Mouse (Mus musculus) mouse trophoblast stem cell (cell line): ENCODE results near the gene Ppm1a.

Experiments used
- in situ Hi-C, 2 experiments: fragments of 300-500 bp; cut with MseI, MboI; formaldehyde crosslinking; loops; 2 replicates in 1 of 2; 3 replicates in 1 of 2; pipeline ENCODE4 v1.15.1; 2025

The Ppm1a gene

DNA sequence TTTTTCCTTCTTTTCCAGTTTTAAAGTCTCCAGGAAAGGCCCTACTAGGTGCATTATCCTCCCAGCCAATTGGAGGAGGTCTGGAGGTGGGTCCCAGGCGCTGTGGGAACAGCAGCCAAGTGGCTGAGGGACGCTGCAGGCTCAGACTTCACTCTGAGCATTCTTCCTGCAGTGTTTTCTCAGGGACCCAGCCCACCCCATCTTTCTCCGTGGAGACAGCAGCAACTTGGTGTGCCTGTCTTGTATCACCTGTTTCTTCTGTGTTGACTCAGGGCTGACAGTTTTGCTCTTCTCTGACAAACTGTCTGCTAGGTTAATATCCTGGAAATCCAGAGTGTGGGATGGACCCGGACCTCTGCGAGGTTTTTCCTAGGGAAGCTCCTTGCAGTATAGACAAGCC lies 68.4 kb downstream of the Ppm1a start:
- in situ Hi-C loops, result no loop called here

DNA sequence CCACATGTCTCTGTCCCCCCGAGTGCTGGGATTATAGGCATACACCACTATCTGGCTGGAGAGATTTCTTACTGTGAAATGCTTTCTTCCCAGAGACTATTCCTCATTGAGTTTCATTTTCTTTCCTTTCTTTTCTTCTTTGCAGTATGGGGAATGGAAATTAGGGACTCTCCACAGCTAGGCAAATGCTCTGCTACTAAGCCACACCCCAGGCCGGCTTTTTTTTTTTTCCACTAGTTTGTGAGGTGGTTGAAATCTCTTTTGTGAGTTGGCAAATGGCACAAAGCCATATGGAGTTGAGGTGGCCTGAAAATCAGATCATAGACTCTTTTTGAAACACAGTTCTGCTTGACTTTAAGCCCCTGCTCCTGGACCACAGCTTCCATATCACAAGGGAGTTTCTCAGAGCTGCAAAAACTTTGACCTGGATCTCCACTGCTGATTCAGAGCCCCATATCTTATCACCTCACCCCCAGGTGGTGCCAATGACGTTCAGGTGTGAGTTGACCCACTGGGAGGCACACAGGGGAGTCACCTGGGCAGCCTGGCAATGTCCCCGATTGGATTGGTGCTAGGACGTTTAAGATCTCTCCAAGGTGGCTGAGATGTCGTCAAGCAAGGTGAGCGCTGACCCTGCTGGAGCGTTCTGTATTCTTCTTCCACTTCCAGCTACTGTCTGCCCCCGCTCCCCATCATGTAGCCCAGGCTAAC lies 71.7 kb downstream of the Ppm1a start:
- in situ Hi-C loops, result no loop called here

DNA sequence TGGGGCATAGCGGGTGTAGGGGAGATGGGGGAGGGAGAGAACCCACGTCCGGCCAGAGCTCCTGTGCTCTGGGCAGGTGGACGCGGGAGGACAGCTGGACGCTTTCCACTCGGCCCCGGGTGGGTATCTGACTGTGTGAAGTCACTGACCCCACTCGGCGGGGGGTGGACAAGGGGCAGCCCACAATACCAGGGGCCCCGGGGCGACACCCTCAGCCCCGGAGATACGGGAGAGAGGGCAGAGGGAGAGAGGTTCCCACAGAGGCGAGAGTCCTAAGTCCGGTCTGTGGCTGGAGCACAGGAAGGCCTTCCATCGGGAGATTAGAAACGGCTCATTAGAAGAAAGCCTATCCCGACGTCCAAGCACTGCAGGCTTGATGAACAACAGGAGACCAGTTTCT lies 72.5 kb downstream of the Ppm1a start:
- in situ Hi-C loops, result no loop called here

DNA sequence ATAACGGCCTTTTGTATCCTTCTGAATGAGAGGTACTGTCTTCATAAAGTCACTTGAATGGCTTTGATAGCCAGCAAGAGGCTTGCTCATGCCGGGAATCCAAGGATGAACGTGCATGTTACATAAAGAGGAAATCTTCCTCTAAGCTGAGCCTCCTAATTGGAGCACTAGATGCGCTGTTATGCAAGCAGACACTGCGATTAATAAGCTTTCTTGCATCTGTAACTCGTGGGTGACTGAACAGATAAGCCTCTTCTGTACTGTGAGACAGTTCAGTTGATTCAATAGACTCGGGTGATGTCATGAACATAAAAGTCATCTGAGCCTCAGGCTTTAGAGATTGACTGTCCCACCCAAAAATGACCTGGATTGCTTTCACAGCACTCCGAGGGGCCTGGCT lies 73.1 kb downstream of the Ppm1a start:
- in situ Hi-C loops, result no loop called here

DNA sequence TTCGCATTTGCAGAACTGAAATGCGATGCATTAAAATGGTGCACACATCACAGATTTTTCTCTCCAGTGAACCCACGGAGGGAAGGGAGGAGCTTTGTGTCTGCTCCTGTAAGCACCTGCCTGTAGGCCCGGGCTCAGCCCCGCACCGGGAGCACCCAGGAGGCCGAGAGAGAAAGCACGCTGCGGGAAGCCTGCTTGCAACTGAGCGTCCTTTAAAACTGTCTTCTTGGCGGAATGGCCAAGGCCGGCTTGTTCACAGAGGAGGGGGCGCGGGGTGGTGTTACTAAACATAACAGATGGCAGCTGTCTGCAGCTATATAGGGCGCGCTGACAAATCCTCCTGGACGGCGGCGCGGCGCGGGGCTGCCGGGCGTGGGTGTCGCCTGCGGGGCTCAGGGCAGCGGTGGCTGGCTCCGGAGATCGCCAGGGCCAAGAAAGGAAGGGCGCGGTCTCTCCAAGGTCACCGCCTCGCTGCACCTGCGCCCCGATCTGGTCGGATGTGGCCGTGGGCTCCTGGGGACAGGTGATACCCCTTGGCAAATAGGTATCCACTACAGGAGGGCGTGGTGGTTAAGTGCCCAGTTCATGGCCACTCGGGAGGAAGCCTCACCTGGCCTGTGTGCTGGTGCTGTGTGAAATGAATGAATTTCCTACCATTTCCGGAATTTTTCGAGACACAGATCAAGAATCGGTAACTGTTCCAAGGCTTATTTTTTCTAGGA lies 74.6 kb downstream of the Ppm1a start:
- in situ Hi-C loops, result no loop called here

DNA sequence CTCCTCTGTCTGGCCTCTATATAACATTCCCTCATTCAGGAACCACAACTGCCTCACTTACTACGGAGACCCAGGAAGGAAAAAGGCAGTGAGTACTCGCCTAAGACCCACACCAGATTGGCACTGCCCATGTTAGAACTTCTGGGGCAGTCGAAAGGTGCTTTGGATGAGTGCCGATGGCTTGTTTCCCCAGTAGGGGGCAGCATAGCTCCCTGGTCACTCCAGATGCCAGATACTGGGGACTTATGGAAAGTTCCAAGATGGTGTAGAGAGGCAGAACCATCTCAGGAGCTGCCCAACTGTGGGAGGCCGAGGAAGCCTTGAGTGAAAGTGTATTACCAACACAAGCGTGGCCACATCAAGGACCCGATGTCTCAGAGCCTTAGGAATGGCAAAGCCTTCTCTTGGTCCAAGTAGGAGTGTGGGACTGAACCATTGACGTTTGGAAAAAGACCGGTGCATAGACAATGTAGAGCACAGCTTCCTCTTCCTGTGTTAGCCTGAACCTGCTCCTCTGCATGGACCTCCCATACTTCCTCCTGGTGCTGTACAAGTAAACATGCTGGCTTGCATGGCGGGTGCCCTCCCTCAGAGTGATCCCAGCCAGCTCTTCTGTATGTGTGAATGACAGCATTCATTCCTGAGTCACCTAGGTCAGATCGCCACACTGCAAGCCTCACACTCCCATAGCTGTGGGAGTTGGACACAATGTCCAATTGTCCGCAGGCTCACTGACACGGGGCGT lies 77.7 kb downstream of the Ppm1a start:
- in situ Hi-C loops, result no loop called here

DNA sequence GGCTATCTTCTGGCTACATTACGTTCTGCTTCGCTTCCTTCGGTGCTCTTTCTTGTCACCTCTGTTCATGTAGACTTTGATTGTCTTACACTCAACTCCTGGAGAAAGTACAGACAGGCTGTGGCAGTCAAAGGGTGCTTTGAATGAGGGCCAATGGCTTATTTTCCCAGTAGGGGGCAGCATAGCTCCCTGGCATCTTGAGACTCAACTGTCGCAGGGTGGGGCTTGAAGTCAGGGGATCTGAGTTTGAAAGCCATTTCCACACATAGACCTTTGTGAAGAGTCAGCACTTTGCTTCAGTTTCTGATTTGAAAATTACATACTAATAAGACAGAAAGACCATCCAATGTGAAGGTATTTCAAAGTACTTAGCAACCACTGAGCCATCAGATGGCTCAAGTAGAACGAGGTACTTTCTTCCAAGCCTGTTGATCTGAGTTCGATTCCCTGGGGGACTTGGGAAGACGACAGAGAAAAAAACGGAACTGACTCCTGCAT lies 78.3 kb downstream of the Ppm1a start:
- in situ Hi-C loops, result no loop called here

DNA sequence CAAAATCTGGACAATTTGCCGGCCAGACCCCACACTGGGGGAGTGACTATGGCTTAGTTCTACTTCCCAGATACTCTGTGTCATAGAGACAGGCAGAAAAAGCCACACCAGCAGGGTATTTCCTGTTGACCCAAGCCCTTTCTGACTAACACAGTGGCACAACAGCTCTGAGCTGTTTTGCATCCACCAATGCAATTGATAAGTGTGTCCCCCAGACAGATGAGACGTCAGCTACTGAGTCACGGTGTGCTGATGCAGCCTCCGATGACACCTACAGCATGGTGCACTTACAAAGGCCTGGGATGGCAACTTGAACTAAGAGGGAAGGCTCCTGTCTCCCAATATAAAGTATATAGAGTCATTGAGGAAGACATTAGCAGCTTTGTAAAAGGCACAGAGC lies 80.0 kb downstream of the Ppm1a start:
- in situ Hi-C loops, result no loop called here

DNA sequence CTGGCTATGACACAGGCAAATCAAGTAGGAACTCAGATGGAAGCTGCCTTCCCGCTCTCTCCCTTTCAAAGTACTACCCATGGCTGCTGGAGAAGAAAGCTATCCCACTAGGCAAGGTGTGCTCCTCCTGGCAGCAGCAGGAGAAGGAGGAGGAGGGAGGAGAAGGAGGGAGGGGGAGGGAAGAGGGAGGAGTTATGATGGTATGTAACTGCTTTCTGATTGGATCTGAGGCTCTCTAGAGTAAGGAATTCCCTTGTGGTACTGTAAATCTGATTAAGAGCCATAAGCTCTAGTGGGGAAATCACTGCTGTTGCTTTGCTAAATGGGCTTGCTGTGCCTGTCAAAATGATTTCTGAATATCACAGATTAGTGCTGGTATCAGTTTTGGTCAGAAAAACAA lies 84.2 kb downstream of the Ppm1a start:
- in situ Hi-C loops, result no loop called here

DNA sequence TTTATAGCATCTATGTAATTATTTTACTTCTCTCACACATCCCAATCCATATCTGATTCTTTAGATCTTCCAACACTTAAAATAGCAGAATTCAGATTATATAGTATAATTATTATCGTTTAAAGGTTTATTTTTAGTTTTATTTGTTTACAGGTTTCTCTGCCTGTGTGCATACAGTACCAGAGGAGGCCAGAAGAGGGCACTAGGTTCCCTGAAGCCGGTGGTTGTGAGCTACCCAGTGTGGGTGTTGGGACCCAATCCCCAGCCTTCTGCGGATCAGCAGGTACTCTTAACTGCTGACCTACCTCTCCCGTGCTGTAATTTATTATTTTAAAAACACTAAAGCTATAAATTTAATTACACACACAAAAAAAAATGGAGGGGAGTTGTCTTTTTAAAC lies 85.9 kb downstream of the Ppm1a start:
- in situ Hi-C loops, result no loop called here

DNA sequence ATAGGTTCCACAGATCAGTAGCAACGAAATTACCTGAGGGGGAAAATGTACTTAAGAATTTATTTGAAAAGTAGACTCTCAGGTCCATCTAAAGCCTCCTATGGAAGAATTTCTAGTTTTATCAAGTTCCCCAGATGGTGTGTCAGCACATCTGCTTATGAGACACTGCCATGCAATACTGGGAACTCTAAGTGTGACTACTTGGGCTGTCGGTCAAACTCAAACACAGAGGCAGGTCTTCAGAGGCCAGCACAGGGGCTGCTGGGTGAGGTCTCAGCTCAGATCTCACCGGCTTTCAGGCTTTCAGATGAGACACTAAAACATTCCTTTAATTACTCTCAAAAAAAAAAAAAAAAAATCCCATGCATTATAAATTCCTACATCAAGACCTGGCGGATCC lies 86.3 kb downstream of the Ppm1a start:
- in situ Hi-C loops, result no loop called here

DNA sequence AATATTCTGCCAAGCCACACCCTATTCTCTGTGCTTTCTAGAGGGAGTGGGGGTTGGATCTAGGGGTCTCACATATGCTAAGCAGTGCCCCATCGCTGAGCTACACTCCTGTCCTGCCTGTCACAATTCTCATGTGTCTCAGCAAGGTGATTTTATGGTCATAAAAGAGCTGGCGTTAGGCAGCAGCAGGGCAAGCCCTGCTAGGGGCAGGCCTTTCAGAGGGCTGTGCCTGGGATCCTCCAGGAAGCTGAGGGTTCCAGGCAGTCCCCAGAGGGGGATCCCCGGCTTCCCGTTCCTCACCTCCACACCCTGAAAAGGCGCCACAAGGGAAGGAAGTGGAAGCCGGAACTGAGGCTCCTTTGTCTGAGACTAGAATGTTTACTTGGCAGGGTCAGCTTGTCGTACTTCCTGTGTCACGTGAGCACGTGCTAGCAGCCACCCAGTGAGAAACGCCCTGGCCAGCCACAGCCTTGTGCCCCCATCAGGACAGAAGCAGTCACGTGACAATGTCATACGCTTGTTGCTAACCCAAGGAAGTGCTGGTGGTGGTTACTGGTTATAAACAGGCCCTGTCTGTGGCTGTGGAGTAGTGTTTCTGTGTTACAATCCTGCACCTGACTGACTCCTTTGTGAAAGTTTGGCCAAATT lies 86.8 kb downstream of the Ppm1a start:
- in situ Hi-C loops, result no loop called here

DNA sequence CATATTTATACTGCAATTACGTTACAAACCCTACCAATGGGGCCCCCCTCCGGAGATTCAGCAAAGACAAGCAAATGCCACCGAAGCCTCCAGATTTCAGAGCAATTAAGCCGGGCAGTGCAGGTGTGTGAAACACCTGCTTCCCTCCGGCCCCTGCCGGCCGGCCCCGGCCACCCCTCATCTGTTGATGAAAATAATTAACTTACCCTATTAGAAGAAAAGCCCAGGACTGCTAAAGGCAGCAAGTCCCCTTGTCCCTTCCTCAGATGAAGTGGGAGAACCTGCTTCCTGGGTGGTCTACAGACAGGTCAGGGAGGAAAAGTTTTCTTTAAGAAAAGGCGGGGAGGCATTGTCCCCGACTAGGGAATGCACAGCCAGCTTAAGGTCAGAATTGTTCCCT lies 88.7 kb downstream of the Ppm1a start:
- in situ Hi-C loops, result loop anchor here (5.0 kb wide), 2 partner anchors 116 to 131 kb away; no protein-coding TSS in a partner anchor

DNA sequence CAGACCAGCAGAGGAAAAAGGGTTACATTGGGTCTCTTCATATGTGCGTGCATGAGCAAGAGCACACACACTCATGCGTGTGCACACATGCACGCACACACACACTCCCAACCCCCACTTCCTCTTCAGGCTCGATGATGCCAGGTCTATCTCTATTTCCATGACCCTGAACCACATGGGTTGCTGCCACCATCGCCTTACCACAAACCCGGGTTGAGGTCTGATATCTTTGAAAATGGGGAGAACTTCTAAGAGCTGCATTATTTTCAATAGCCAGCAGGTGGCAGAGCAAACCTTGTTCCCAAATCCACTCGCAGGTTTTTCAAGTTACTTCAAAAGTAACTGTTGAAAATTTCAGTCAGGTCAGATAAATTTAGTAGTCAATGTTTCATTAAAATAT lies 90.5 kb downstream of the Ppm1a start:
- in situ Hi-C loops, result loop anchor here (5.0 kb wide), 2 partner anchors 115 to 130 kb away; no protein-coding TSS in a partner anchor
